Mouse (Mus musculus) splenic B cell, adult 2 months (primary cell): ENCODE results near the gene Spon1.
A peak's percentile ranks its signal among the peaks of the same experiment; 100 is the strongest.

Experiments used
- DNase-seq: peaks from one replicate; pipeline ENCODE4 v3.0.0-alpha.2; 2011; ENCODE audit warnings: low read depth, low spot score
- H3K27me3 ChIP-seq: 2 replicates; pipeline ENCODE4 v1.6.1; 2012; ENCODE audit warnings: mild to moderate bottlenecking, low read length, moderate library complexity, mixed read lengths; ENCODE audit not compliant: control insufficient read depth, poor library complexity, insufficient read depth, severe bottlenecking
- H3K36me3 ChIP-seq: 2 replicates; pipeline ENCODE4 v1.6.1; 2012; ENCODE audit warnings: mild to moderate bottlenecking, low read length, moderate library complexity, mixed read lengths; ENCODE audit not compliant: control insufficient read depth, poor library complexity, insufficient read depth, severe bottlenecking

Spon1 gene

GRCm38 (mm10) chr7:113765667-113766497 lies at the start of gene Spon1:
Spon1 (plus strand) TSS chr7:113765998.
- no peaks in the 10 kb centered on the region for H3K27me3 ChIP-seq
- peak; percentile 15 for DNase-seq
- no peaks in the 10 kb centered on the region for H3K36me3 ChIP-seq

- H3K27me3 ChIP-seq = no peaks in the 10 kb centered on the region
- no peak for DNase-seq
- H3K36me3 ChIP-seq = no peaks in the 10 kb centered on the region
Observed at GRCm38 (mm10) chr7:113721994-113722393, 43.8 kb upstream of the Spon1 start.

GRCm38 (mm10) chr7:113723905-113724304 lies 41.9 kb upstream of the Spon1 start:
- H3K36me3 ChIP-seq = no peaks in the 10 kb centered on the region

GRCm38 (mm10) chr7:113727999-113728713 lies 37.6 kb upstream of the Spon1 start:
- H3K27me3 ChIP-seq = no peaks in the 10 kb centered on the region
- H3K36me3 ChIP-seq = no peaks in the 10 kb centered on the region
- DNase-seq = no peak

More at GRCm38 (mm10) chr7:113723905-113724304, 41.9 kb upstream of the Spon1 start:
- no peak for DNase-seq
- H3K27me3 ChIP-seq = no peaks in the 10 kb centered on the region

GRCm38 (mm10) chr7:113728926-113729325 lies 36.9 kb upstream of the Spon1 start:
- Histone ChIP-seq H3K27me3 (no peaks in the 10 kb centered on the region), H3K36me3 (no peaks in the 10 kb centered on the region)
- no peak for DNase-seq

- H3K27me3 ChIP-seq = no peaks in the 10 kb centered on the region
- H3K36me3 ChIP-seq = no peaks in the 10 kb centered on the region
- DNase-seq = no peak
Observed at GRCm38 (mm10) chr7:113730406-113731247, 35.2 kb upstream of the Spon1 start.

- no peaks in the 10 kb centered on the region for H3K36me3 ChIP-seq
- no peaks in the 10 kb centered on the region for H3K27me3 ChIP-seq
- DNase-seq = no peak
Observed at GRCm38 (mm10) chr7:113737790-113738362, 27.9 kb upstream of the Spon1 start.

GRCm38 (mm10) chr7:113739181-113739580 lies 26.6 kb upstream of the Spon1 start:
- H3K27me3 ChIP-seq = no peaks in the 10 kb centered on the region
- no peak for DNase-seq
- no peaks in the 10 kb centered on the region for H3K36me3 ChIP-seq

GRCm38 (mm10) chr7:113742644-113743043 lies 23.2 kb upstream of the Spon1 start:
- Histone ChIP-seq H3K27me3 (no peaks in the 10 kb centered on the region), H3K36me3 (no peaks in the 10 kb centered on the region)
- DNase-seq = no peak

GRCm38 (mm10) chr7:113743982-113744381 lies 21.8 kb upstream of the Spon1 start:
- Histone ChIP-seq H3K27me3 (no peaks in the 10 kb centered on the region), H3K36me3 (no peaks in the 10 kb centered on the region)
- DNase-seq = no peak

GRCm38 (mm10) chr7:113756616-113757015 lies 9.2 kb upstream of the Spon1 start:
- DNase-seq = no peak
- Histone ChIP-seq H3K36me3 (no peaks in the 10 kb centered on the region), H3K27me3 (no peaks in the 10 kb centered on the region; the same call in 1 of the 2 replicates)

GRCm38 (mm10) chr7:113759212-113759611 lies 6.6 kb upstream of the Spon1 start:
- H3K27me3 ChIP-seq = no peaks in the 10 kb centered on the region; the same call in 1 of the 2 replicates
- peak; percentile 64 for DNase-seq
- no peaks in the 10 kb centered on the region for H3K36me3 ChIP-seq

GRCm38 (mm10) chr7:113765133-113765532 lies 665 bp upstream of the Spon1 start:
- DNase-seq = no peak
- Histone ChIP-seq H3K27me3 (no peaks in the 10 kb centered on the region), H3K36me3 (no peaks in the 10 kb centered on the region)

GRCm38 (mm10) chr7:113766498-113766941 lies 722 bp downstream of the Spon1 start:
- H3K36me3 ChIP-seq = no peaks in the 10 kb centered on the region
- DNase-seq = no peak
- H3K27me3 ChIP-seq = no peaks in the 10 kb centered on the region
